Mouse (Mus musculus): ENCODE measurements around the gene Muc3. TPM values are rescaled to one million over a fixed set of nuclear protein-coding genes. Genes with fewer than 3 reads are reported as not detected.

Muc3 gene
- polyA plus RNA-seq, 1 experiment: not detected

GRCm38 (mm10) chr5:137170836-137171380 is 21.8 kb upstream of the Muc3 start:
- TF ChIP-seq CTCF (IDR thresholded peaks at IDR 0.05; ENCODE audit: insufficient read depth, low read length): no peak
- no peak for TF ChIP-seq POLR2A (IDR thresholded peaks at IDR 0.05; ENCODE audit: borderline replicate concordance, extremely low read depth, low read depth, low read length)
- H3K4me1 ChIP-seq (ENCODE audit: control insufficient read depth, insufficient read depth, low read length): no peaks in the 10 kb centered on the region
- WGBS: 59% methylated on average over 9 of the region's 9 CpGs
- DNase-seq: no peak
- H3K4me3 ChIP-seq (replicated peaks; ENCODE audit: extremely low read depth, low read depth, low read length): no peak overlapping the region

GRCm38 (mm10) chr5:137167539-137167938 is 18.4 kb upstream of the Muc3 start:
- TF ChIP-seq POLR2A (IDR thresholded peaks at IDR 0.05; ENCODE audit: borderline replicate concordance, extremely low read depth, low read depth, low read length) (no peak), CTCF (IDR thresholded peaks at IDR 0.05; ENCODE audit: insufficient read depth, low read length) (no peak)
- no peak for DNase-seq
- Histone ChIP-seq H3K4me3 (replicated peaks; ENCODE audit: extremely low read depth, low read depth, low read length) (no peak overlapping the region), H3K4me1 (ENCODE audit: control insufficient read depth, insufficient read depth, low read length) (no peaks in the 10 kb centered on the region)
- WGBS: 55% methylated on average over 6 of the region's 6 CpGs

- DNase-seq: no peak
- TF ChIP-seq POLR2A (IDR thresholded peaks at IDR 0.05; ENCODE audit: borderline replicate concordance, extremely low read depth, low read depth, low read length): no peak
- TF ChIP-seq CTCF (IDR thresholded peaks at IDR 0.05; ENCODE audit: insufficient read depth, low read length): no peak
- 48% methylated on average over 9 of the region's 9 CpGs for WGBS
Observed at GRCm38 (mm10) chr5:137166012-137166411, 16.9 kb upstream of the Muc3 start.

GRCm38 (mm10) chr5:137161853-137162252 is 12.7 kb upstream of the Muc3 start:
- DNase-seq: no peak
- 61% methylated on average over 4 of the region's 4 CpGs for WGBS
- no peak for TF ChIP-seq CTCF (IDR thresholded peaks at IDR 0.05; ENCODE audit: insufficient read depth, low read length)
- no peak for TF ChIP-seq POLR2A (IDR thresholded peaks at IDR 0.05; ENCODE audit: borderline replicate concordance, extremely low read depth, low read depth, low read length)
- Histone ChIP-seq H3K4me3 (replicated peaks; ENCODE audit: extremely low read depth, low read depth, low read length) (no peak overlapping the region), H3K4me1 (ENCODE audit: control insufficient read depth, insufficient read depth, low read length) (no peaks in the 10 kb centered on the region)

More at GRCm38 (mm10) chr5:137166012-137166411, 16.9 kb upstream of the Muc3 start:
- H3K4me1 ChIP-seq (ENCODE audit: control insufficient read depth, insufficient read depth, low read length): no peaks in the 10 kb centered on the region
- H3K4me3 ChIP-seq (replicated peaks; ENCODE audit: extremely low read depth, low read depth, low read length): no peak overlapping the region

- 25% methylated on average over 11 of the region's 11 CpGs for WGBS
- Histone ChIP-seq H3K4me3 (replicated peaks; ENCODE audit: extremely low read depth, low read depth, low read length) (no peak overlapping the region), H3K4me1 (ENCODE audit: control insufficient read depth, insufficient read depth, low read length) (no peaks in the 10 kb centered on the region)
- TF ChIP-seq POLR2A (IDR thresholded peaks at IDR 0.05; ENCODE audit: borderline replicate concordance, extremely low read depth, low read depth, low read length) (no peak), CTCF (IDR thresholded peaks at IDR 0.05; ENCODE audit: insufficient read depth, low read length) (peak; percentile 47)
- DNase-seq: no peak
Observed at GRCm38 (mm10) chr5:137159461-137159860, 10.3 kb upstream of the Muc3 start.

GRCm38 (mm10) chr5:137153289-137153688 is 4.2 kb upstream of the Muc3 start:
- H3K4me3 ChIP-seq (replicated peaks; ENCODE audit: extremely low read depth, low read depth, low read length): no peak overlapping the region
- WGBS: 82% methylated on average over 5 of the region's 5 CpGs
- no peak for DNase-seq
- TF ChIP-seq CTCF (IDR thresholded peaks at IDR 0.05; ENCODE audit: insufficient read depth, low read length) (no peak), POLR2A (IDR thresholded peaks at IDR 0.05; ENCODE audit: borderline replicate concordance, extremely low read depth, low read depth, low read length) (no peak)
- H3K4me1 ChIP-seq (ENCODE audit: control insufficient read depth, insufficient read depth, low read length): no peaks in the 10 kb centered on the region

- H3K4me1 ChIP-seq (ENCODE audit: control insufficient read depth, insufficient read depth, low read length): no peaks in the 10 kb centered on the region
- DNase-seq: no peak
- WGBS: 56% methylated on average over 2 of the region's 2 CpGs
- H3K4me3 ChIP-seq (replicated peaks; ENCODE audit: extremely low read depth, low read depth, low read length): no peak overlapping the region
- TF ChIP-seq POLR2A (IDR thresholded peaks at IDR 0.05; ENCODE audit: borderline replicate concordance, extremely low read depth, low read depth, low read length) (no peak), CTCF (IDR thresholded peaks at IDR 0.05; ENCODE audit: insufficient read depth, low read length) (no peak)
Observed at GRCm38 (mm10) chr5:137152623-137153022, 3.5 kb upstream of the Muc3 start.

- DNase-seq: no peak
- no peak overlapping the region for H3K4me3 ChIP-seq (replicated peaks; ENCODE audit: extremely low read depth, low read depth, low read length)
- H3K4me1 ChIP-seq (ENCODE audit: control insufficient read depth, insufficient read depth, low read length): no peaks in the 10 kb centered on the region
- TF ChIP-seq CTCF (IDR thresholded peaks at IDR 0.05; ENCODE audit: insufficient read depth, low read length) (no peak), POLR2A (IDR thresholded peaks at IDR 0.05; ENCODE audit: borderline replicate concordance, extremely low read depth, low read depth, low read length) (no peak)
- 12% methylated on average over 3 of the region's 3 CpGs for WGBS
Observed at GRCm38 (mm10) chr5:137140836-137141235, 8.3 kb downstream of the Muc3 start.

GRCm38 (mm10) chr5:137138977-137139376 is 10.1 kb downstream of the Muc3 start:
- TF ChIP-seq POLR2A (IDR thresholded peaks at IDR 0.05; ENCODE audit: borderline replicate concordance, extremely low read depth, low read depth, low read length) (no peak), CTCF (IDR thresholded peaks at IDR 0.05; ENCODE audit: insufficient read depth, low read length) (no peak)
- Histone ChIP-seq H3K4me1 (ENCODE audit: control insufficient read depth, insufficient read depth, low read length) (no peaks in the 10 kb centered on the region), H3K4me3 (replicated peaks; ENCODE audit: extremely low read depth, low read depth, low read length) (no peak overlapping the region)
- WGBS: 75% methylated on average over 10 of the region's 10 CpGs
- no peak for DNase-seq

- Histone ChIP-seq H3K4me1 (ENCODE audit: control insufficient read depth, insufficient read depth, low read length) (no peaks in the 10 kb centered on the region), H3K4me3 (replicated peaks; ENCODE audit: extremely low read depth, low read depth, low read length) (no peak overlapping the region)
- TF ChIP-seq POLR2A (IDR thresholded peaks at IDR 0.05; ENCODE audit: borderline replicate concordance, extremely low read depth, low read depth, low read length) (no peak), CTCF (IDR thresholded peaks at IDR 0.05; ENCODE audit: insufficient read depth, low read length) (no peak)
- 30% methylated on average over 11 of the region's 11 CpGs for WGBS
- no peak for DNase-seq
Observed at GRCm38 (mm10) chr5:137134959-137135358, 14.2 kb downstream of the Muc3 start.
